Mouse (Mus musculus): ENCODE measurements around the gene Rps15a. TPM values are rescaled to one million over a fixed set of nuclear protein-coding genes. Genes with fewer than 3 reads are reported as not detected.

Rps15a gene
- polyA plus RNA-seq, 1 experiment from 2014 or later: 937 TPM

DNA sequence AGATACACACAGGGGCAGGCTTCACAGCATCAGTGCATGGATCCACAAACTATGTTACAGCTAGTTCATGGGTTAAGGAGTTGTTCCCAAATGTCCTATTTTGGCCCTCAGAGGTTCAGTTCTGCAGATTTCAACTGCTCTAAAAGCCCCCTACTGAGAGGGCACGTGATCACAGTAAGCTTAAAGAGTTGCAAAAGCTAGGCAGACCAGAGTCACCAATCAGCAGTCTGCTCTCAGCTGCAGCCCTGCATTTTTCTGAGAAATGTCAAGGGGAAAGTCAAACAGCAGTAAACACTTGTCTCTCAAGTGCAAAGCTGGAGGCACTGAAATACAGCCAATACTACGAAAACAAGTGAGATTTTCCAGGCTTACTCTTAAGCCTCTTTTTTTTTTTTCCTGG lies 3.2 kb upstream of the Rps15a start:
- Histone ChIP-seq H3K27ac (ENCODE audit: low read depth, low read length) (no peak overlapping the region), H3K9me3 (ENCODE audit: control insufficient read depth, low read length) (no peaks in the 10 kb centered on the region), H3K4me1 (replicated peaks; ENCODE audit: control insufficient read depth, insufficient read depth, low read length) (peaks cover 5% of the 10 kb centered on the region), H3K27me3 (replicated peaks; ENCODE audit: control insufficient read depth, insufficient read depth, low read length) (no peaks in the 10 kb centered on the region), H3K36me3 (ENCODE audit: control insufficient read depth, insufficient read depth, low read length) (peaks cover 48% of the 10 kb centered on the region), H3K9ac (ENCODE audit: low read depth, low read length) (no peak overlapping the region), H3K4me2 (no peak overlapping the region), H3K4me3 (ENCODE audit: low read depth, low read length) (no peak overlapping the region)
- DNase-seq (ENCODE audit: low spot score): no peak
- WGBS: 70% methylated on average over 2 of the region's 2 CpGs
- ATAC-seq (replicated peaks; ENCODE audit: low FRiP score): no peak

DNA sequence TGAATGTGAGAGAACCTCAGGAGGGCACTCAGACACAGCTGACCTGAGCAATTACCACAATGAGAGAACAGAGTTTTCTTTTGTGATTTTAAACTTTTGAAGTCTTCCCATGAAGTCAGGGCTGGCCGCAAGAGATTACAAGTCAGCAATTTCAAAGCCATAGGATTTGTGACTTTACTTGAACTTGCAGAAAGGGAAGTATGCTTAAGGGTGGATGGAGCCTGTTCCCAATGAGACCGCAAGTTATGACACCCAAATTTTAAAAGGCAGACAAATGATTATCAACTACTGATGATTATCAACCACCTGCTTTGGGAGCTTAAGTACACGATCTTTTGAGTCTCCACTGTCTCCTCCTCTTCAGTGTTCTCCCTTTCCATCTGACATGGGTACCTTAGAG lies 2.4 kb upstream of the Rps15a start:
- peaks cover 10% of the 10 kb centered on the region for H3K4me1 ChIP-seq (replicated peaks; ENCODE audit: control insufficient read depth, insufficient read depth, low read length)
- no peak overlapping the region for H3K27ac ChIP-seq (ENCODE audit: low read depth, low read length)
- H3K36me3 ChIP-seq (ENCODE audit: control insufficient read depth, insufficient read depth, low read length): peaks cover 52% of the 10 kb centered on the region
- H3K9me3 ChIP-seq (ENCODE audit: control insufficient read depth, low read length): no peaks in the 10 kb centered on the region
- no peak for DNase-seq (ENCODE audit: low spot score)
- H3K27me3 ChIP-seq (replicated peaks; ENCODE audit: control insufficient read depth, insufficient read depth, low read length): no peaks in the 10 kb centered on the region
- H3K4me3 ChIP-seq (ENCODE audit: low read depth, low read length): no peak overlapping the region
- 73% methylated on average over 3 of the region's 3 CpGs for WGBS
- no peak for ATAC-seq (replicated peaks; ENCODE audit: low FRiP score)
- H3K9ac ChIP-seq (ENCODE audit: low read depth, low read length): no peak overlapping the region
- no peak overlapping the region for H3K4me2 ChIP-seq

- DNase-seq (ENCODE audit: low spot score) (no peak), ATAC-seq (replicated peaks; ENCODE audit: low FRiP score) (no peak)
- H3K27me3 ChIP-seq (replicated peaks; ENCODE audit: control insufficient read depth, insufficient read depth, low read length): no peaks in the 10 kb centered on the region
- peak overlapping the region; percentile 14; the same call in 1 of the 2 replicates for H3K9ac ChIP-seq (ENCODE audit: low read depth, low read length)
- peak overlapping the region; percentile 28; the same call in 1 of the 2 replicates for H3K27ac ChIP-seq (ENCODE audit: low read depth, low read length)
- peaks cover 53% of the 10 kb centered on the region for H3K36me3 ChIP-seq (ENCODE audit: control insufficient read depth, insufficient read depth, low read length)
- H3K4me3 ChIP-seq (ENCODE audit: low read depth, low read length): no peak overlapping the region
- H3K4me2 ChIP-seq: no peak overlapping the region
- no peaks in the 10 kb centered on the region for H3K9me3 ChIP-seq (ENCODE audit: control insufficient read depth, low read length)
- 46% methylated on average over 4 of the region's 4 CpGs for WGBS
- peaks cover 17% of the 10 kb centered on the region for H3K4me1 ChIP-seq (replicated peaks; ENCODE audit: control insufficient read depth, insufficient read depth, low read length)
These were observed 1.7 kb upstream of the Rps15a start for GRCm38 (mm10) chr7:118117539-118118210.

DNA sequence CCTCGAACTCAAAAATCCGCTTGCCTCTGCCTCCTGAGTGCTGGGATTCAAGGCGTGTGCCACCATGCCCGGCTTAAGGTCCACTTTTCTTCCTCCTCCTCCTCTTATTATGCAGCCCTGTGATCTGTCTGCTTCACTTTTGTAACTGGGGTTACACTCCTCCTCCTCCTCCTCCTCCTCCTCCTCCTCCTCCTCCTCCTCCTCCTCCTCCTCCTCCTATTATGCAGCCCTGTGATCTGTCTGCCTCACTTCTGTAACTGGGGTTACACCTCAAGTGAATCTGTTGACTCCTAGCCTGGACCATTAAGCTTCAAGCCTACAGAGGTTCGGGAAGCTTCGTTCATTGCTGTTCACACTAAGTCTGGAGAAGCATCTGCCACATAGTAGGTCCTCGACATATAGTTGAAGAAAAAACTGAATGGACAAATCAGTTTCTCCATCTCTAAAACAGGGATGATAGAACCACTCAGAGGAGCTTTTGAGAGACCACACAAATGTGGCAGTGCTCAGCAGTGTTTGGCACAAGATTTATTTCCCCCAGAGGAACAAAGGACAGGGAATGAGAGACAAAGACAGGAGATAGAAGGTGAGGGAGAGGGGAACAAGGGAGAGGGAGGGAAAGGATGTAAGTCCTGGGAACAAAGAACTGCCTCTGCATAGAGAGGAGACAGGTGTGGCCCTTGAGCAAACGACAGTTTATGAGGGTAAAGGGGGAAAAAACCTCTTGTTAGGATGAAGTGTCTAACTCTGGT lies 975 bp upstream of the Rps15a start:
- Histone ChIP-seq H3K9ac (ENCODE audit: low read depth, low read length) (peak overlapping the region; percentile 81), H3K27ac (ENCODE audit: low read depth, low read length) (peak overlapping the region; percentile 62; the same call in 1 of the 2 replicates), H3K4me1 (replicated peaks; ENCODE audit: control insufficient read depth, insufficient read depth, low read length) (peaks cover 20% of the 10 kb centered on the region), H3K36me3 (ENCODE audit: control insufficient read depth, insufficient read depth, low read length) (peaks cover 55% of the 10 kb centered on the region), H3K4me2 (peak overlapping the region; percentile 95), H3K4me3 (ENCODE audit: low read depth, low read length) (peak overlapping the region; percentile 100), H3K27me3 (replicated peaks; ENCODE audit: control insufficient read depth, insufficient read depth, low read length) (no peaks in the 10 kb centered on the region), H3K9me3 (ENCODE audit: control insufficient read depth, low read length) (no peaks in the 10 kb centered on the region)
- DNase-seq (ENCODE audit: low spot score) (no peak), ATAC-seq (replicated peaks; ENCODE audit: low FRiP score) (no peak)
- WGBS: 14% methylated on average over 8 of the region's 8 CpGs

GRCm38 (mm10) chr7:118115533-118115876 lies 483 bp downstream of the Rps15a start:
- H3K9ac ChIP-seq (ENCODE audit: low read depth, low read length): peak overlapping the region; percentile 100
- WGBS: 0% methylated on average over 20 of the region's 20 CpGs
- peaks cover 63% of the 10 kb centered on the region for H3K36me3 ChIP-seq (ENCODE audit: control insufficient read depth, insufficient read depth, low read length)
- H3K9me3 ChIP-seq (ENCODE audit: control insufficient read depth, low read length): no peaks in the 10 kb centered on the region
- DNase-seq (ENCODE audit: low spot score) (no peak), ATAC-seq (replicated peaks; ENCODE audit: low FRiP score) (peak; percentile 26)
- peak overlapping the region; percentile 91 for H3K27ac ChIP-seq (ENCODE audit: low read depth, low read length)
- no peaks in the 10 kb centered on the region for H3K27me3 ChIP-seq (replicated peaks; ENCODE audit: control insufficient read depth, insufficient read depth, low read length)
- peak overlapping the region; percentile 100 for H3K4me3 ChIP-seq (ENCODE audit: low read depth, low read length)
- peaks cover 34% of the 10 kb centered on the region for H3K4me1 ChIP-seq (replicated peaks; ENCODE audit: control insufficient read depth, insufficient read depth, low read length)
- peak overlapping the region; percentile 95 for H3K4me2 ChIP-seq

DNA sequence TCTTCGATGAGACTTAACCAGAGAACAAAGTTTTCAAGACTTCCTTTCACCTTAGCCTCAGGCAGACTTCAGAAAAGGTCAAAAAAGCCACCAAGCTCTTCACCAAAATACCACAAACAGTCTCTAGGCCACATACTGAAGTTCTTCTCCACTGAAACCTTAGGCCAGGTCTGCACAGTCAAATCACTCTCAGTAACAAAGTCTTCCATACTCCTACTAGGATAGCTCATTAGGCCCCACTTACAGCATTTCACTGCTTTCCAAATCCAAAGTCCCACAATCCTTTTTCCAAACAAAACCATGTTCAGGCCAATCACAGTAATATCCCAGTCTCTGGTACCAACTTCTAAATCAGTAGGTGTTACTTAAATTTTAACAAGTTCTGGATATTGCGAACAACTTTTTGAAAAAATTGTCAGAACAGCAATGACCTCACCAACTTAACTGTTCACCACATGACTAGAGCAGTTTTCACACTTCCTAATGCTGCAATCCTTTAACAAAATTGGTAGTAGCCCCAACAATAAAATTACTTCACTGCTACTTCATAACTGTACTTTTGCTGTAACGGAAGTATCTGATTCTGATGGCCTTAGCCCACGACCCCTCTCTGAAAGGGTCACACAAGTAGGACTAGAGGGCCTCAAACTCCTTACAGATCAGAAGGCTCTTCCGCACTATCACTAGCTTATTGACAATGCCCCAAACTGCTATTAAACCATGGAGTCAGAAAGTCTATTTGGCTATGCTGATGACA lies 2.3 kb downstream of the Rps15a start:
- Histone ChIP-seq H3K9me3 (ENCODE audit: control insufficient read depth, low read length) (no peaks in the 10 kb centered on the region), H3K36me3 (ENCODE audit: control insufficient read depth, insufficient read depth, low read length) (peaks cover 65% of the 10 kb centered on the region), H3K4me1 (replicated peaks; ENCODE audit: control insufficient read depth, insufficient read depth, low read length) (peaks cover 37% of the 10 kb centered on the region), H3K27ac (ENCODE audit: low read depth, low read length) (peak overlapping the region; percentile 43), H3K4me3 (ENCODE audit: low read depth, low read length) (peak overlapping the region; percentile 100), H3K4me2 (peak overlapping the region; percentile 95), H3K9ac (ENCODE audit: low read depth, low read length) (peak overlapping the region; percentile 100), H3K27me3 (replicated peaks; ENCODE audit: control insufficient read depth, insufficient read depth, low read length) (no peaks in the 10 kb centered on the region)
- no peak for ATAC-seq (replicated peaks; ENCODE audit: low FRiP score)
- 50% methylated on average over 5 of the region's 5 CpGs for WGBS
- DNase-seq (ENCODE audit: low spot score): no peak

DNA sequence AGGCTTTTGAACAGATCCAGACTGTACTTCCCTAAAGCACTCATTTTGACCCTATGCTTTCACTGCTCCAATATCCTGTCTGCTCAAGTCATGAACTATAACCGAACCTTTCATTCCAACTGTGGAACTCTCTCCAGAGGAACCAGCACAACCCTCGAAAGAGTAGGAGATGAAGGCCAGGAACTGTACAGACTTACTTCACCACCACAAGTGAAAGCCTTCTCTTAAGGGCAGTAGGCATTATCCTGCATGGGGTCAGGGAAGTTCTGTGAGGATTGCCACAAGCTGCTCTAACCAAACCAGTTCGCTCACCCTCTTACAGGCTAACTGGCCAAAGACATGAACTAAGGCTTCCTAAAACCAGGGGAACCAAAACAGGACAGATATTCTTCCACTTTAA lies 4.9 kb downstream of the Rps15a start:
- ATAC-seq (replicated peaks; ENCODE audit: low FRiP score): no peak
- no peaks in the 10 kb centered on the region for H3K9me3 ChIP-seq (ENCODE audit: control insufficient read depth, low read length)
- H3K36me3 ChIP-seq (ENCODE audit: control insufficient read depth, insufficient read depth, low read length): peaks cover 84% of the 10 kb centered on the region
- no peaks in the 10 kb centered on the region for H3K27me3 ChIP-seq (replicated peaks; ENCODE audit: control insufficient read depth, insufficient read depth, low read length)
- no peak overlapping the region; the same call in 1 of the 2 replicates for H3K27ac ChIP-seq (ENCODE audit: low read depth, low read length)
- WGBS: 71% methylated on average over 3 of the region's 3 CpGs
- H3K9ac ChIP-seq (ENCODE audit: low read depth, low read length): peak overlapping the region; percentile 43
- peak overlapping the region; percentile 95 for H3K4me2 ChIP-seq
- DNase-seq (ENCODE audit: low spot score): no peak
- H3K4me1 ChIP-seq (replicated peaks; ENCODE audit: control insufficient read depth, insufficient read depth, low read length): peaks cover 42% of the 10 kb centered on the region
- H3K4me3 ChIP-seq (ENCODE audit: low read depth, low read length): peak overlapping the region; percentile 100

GRCm38 (mm10) chr7:118107671-118108070 lies 8.3 kb downstream of the Rps15a start:
- H3K4me3 ChIP-seq (ENCODE audit: low read depth, low read length): no peak overlapping the region
- DNase-seq (ENCODE audit: low spot score): no peak
- peaks cover 74% of the 10 kb centered on the region for H3K36me3 ChIP-seq (ENCODE audit: control insufficient read depth, insufficient read depth, low read length)
- WGBS: 82% methylated on average over 1 of the region's 1 CpGs
- no peak overlapping the region for H3K27ac ChIP-seq (ENCODE audit: low read depth, low read length)
- peaks cover 34% of the 10 kb centered on the region for H3K4me1 ChIP-seq (replicated peaks; ENCODE audit: control insufficient read depth, insufficient read depth, low read length)
- no peaks in the 10 kb centered on the region for H3K27me3 ChIP-seq (replicated peaks; ENCODE audit: control insufficient read depth, insufficient read depth, low read length)
- H3K9ac ChIP-seq (ENCODE audit: low read depth, low read length): no peak overlapping the region
- H3K9me3 ChIP-seq (ENCODE audit: control insufficient read depth, low read length): no peaks in the 10 kb centered on the region
- ATAC-seq (replicated peaks; ENCODE audit: low FRiP score): no peak
- H3K4me2 ChIP-seq: no peak overlapping the region
